Mouse (Mus musculus) bone marrow macrophage, adult 2 months (primary cell): ENCODE measurements around the gene Reln. TPM values are rescaled to one million over a fixed set of nuclear protein-coding genes. Genes with fewer than 3 reads are reported as not detected.

Source experiments
- H3K27ac ChIP-seq: 2 replicates; pipeline ENCODE4 v1.5.1; 2012; ENCODE audit warnings: low read depth, low read length; ENCODE audit not compliant: insufficient read depth
- H3K4me1 ChIP-seq: 2 replicates; pipeline ENCODE4 v1.6.1; 2012; ENCODE audit warnings: low read length; ENCODE audit not compliant: control insufficient read depth, insufficient read depth
- H3K4me3 ChIP-seq: 2 replicates; pipeline ENCODE4 v1.5.1; 2012; ENCODE audit warnings: mild to moderate bottlenecking, low read length, moderate library complexity; ENCODE audit not compliant: insufficient read depth
- CTCF ChIP-seq: IDR thresholded peaks from 2 replicates; pipeline ENCODE4 v1.5.1; 2012; ENCODE audit warnings: low read depth, mild to moderate bottlenecking, low read length, moderate library complexity
- POLR2A ChIP-seq: IDR thresholded peaks from 2 replicates; pipeline ENCODE4 v1.6.1; 2012; ENCODE audit warnings: mild to moderate bottlenecking, low read depth, low read length, borderline replicate concordance
- polyA plus RNA-seq: library from polyadenylated mRNA; stranded (reverse); fragments of >200 nt; gene quantifications from 2 replicates; pipeline ENCODE4 v1.2.4, GENCODE M21; 2012; ENCODE audit not compliant: missing spikeins, insufficient read depth, insufficient read length

Reln gene
- polyA plus RNA-seq, 1 experiment = not detected

- TF ChIP-seq POLR2A = no peak
- TF ChIP-seq CTCF = no peak
- Histone ChIP-seq H3K27ac (no peak overlapping the region), H3K4me3 (no peak overlapping the region), H3K4me1 (no peaks in the 10 kb centered on the region)
These were observed 33.5 kb downstream of the Reln start for GRCm38 (mm10) chr5:22311046-22311445.

GRCm38 (mm10) chr5:22309001-22309400 lies 35.5 kb downstream of the Reln start:
- H3K27ac ChIP-seq = no peak overlapping the region
- H3K4me3 ChIP-seq = no peak overlapping the region
- no peaks in the 10 kb centered on the region for H3K4me1 ChIP-seq
- no peak for TF ChIP-seq POLR2A
- no peak for TF ChIP-seq CTCF

- H3K27ac ChIP-seq = no peak overlapping the region
These were observed 36.6 kb downstream of the Reln start for GRCm38 (mm10) chr5:22307853-22308252.

GRCm38 (mm10) chr5:22307072-22307471 lies 37.4 kb downstream of the Reln start:
- Histone ChIP-seq H3K4me1 (no peaks in the 10 kb centered on the region), H3K27ac (no peak overlapping the region), H3K4me3 (no peak overlapping the region)
- TF ChIP-seq POLR2A (no peak), CTCF (no peak)

More at GRCm38 (mm10) chr5:22307853-22308252, 36.6 kb downstream of the Reln start:
- no peak overlapping the region for H3K4me3 ChIP-seq
- H3K4me1 ChIP-seq = no peaks in the 10 kb centered on the region
- no peak for TF ChIP-seq CTCF
- TF ChIP-seq POLR2A = no peak

GRCm38 (mm10) chr5:22303709-22304108 lies 40.8 kb downstream of the Reln start:
- H3K4me1 ChIP-seq = no peaks in the 10 kb centered on the region
- H3K4me3 ChIP-seq = no peak overlapping the region
- H3K27ac ChIP-seq = no peak overlapping the region
- TF ChIP-seq POLR2A = no peak
- no peak for TF ChIP-seq CTCF

- Histone ChIP-seq H3K27ac (no peak overlapping the region), H3K4me1 (no peaks in the 10 kb centered on the region), H3K4me3 (no peak overlapping the region)
- no peak for TF ChIP-seq POLR2A
These were observed 42.2 kb downstream of the Reln start for GRCm38 (mm10) chr5:22302309-22302708.

- no peaks in the 10 kb centered on the region for H3K4me1 ChIP-seq
- H3K4me3 ChIP-seq = no peak overlapping the region
- TF ChIP-seq CTCF (no peak), POLR2A (no peak)
- H3K27ac ChIP-seq = no peak overlapping the region
These were observed 43.7 kb downstream of the Reln start for GRCm38 (mm10) chr5:22300788-22301187.

- TF ChIP-seq CTCF (no peak), POLR2A (no peak)
- no peak overlapping the region for H3K4me3 ChIP-seq
- no peak overlapping the region for H3K27ac ChIP-seq
- no peaks in the 10 kb centered on the region for H3K4me1 ChIP-seq
These were observed 44.5 kb downstream of the Reln start for GRCm38 (mm10) chr5:22300046-22300445.

GRCm38 (mm10) chr5:22295161-22295560 lies 49.3 kb downstream of the Reln start:
- Histone ChIP-seq H3K4me3 (no peak overlapping the region), H3K4me1 (no peaks in the 10 kb centered on the region), H3K27ac (no peak overlapping the region)
- TF ChIP-seq POLR2A = no peak
- no peak for TF ChIP-seq CTCF

- no peak for TF ChIP-seq POLR2A
- TF ChIP-seq CTCF = no peak
These were observed 53.1 kb downstream of the Reln start for GRCm38 (mm10) chr5:22291409-22291808.

GRCm38 (mm10) chr5:22285396-22285795 lies 59.1 kb downstream of the Reln start:
- Histone ChIP-seq H3K4me3 (no peak overlapping the region), H3K4me1 (no peaks in the 10 kb centered on the region), H3K27ac (no peak overlapping the region)
- no peak for TF ChIP-seq CTCF
- no peak for TF ChIP-seq POLR2A

More at GRCm38 (mm10) chr5:22291409-22291808, 53.1 kb downstream of the Reln start:
- no peaks in the 10 kb centered on the region for H3K4me1 ChIP-seq
- H3K27ac ChIP-seq = no peak overlapping the region
- no peak overlapping the region for H3K4me3 ChIP-seq
